Mouse (Mus musculus) layer of hippocampus, postnatal 36 days (tissue): ENCODE results near the gene Mfrp. TPM values are rescaled to one million over a fixed set of nuclear protein-coding genes. Genes with fewer than 3 reads are reported as not detected.

ENCODE experiments used
- DNase-seq, 2 experiments: peaks; one replicate each; pipeline ENCODE4 v3.0.0; 2022
- total RNA-seq, 2 experiments: library from RNA; stranded (reverse); gene quantifications; 2 replicates each; pipeline ENCODE4 v1.2.3; 2021

Gene Mfrp
- total RNA-seq, 2 experiments from 2014 or later: 0.17 to 2.5 TPM

GRCm38 (mm10) chr9:44078955-44079756 lies 22.4 kb upstream of the Mfrp start:
- peak; percentile 72 for DNase-seq

DNA sequence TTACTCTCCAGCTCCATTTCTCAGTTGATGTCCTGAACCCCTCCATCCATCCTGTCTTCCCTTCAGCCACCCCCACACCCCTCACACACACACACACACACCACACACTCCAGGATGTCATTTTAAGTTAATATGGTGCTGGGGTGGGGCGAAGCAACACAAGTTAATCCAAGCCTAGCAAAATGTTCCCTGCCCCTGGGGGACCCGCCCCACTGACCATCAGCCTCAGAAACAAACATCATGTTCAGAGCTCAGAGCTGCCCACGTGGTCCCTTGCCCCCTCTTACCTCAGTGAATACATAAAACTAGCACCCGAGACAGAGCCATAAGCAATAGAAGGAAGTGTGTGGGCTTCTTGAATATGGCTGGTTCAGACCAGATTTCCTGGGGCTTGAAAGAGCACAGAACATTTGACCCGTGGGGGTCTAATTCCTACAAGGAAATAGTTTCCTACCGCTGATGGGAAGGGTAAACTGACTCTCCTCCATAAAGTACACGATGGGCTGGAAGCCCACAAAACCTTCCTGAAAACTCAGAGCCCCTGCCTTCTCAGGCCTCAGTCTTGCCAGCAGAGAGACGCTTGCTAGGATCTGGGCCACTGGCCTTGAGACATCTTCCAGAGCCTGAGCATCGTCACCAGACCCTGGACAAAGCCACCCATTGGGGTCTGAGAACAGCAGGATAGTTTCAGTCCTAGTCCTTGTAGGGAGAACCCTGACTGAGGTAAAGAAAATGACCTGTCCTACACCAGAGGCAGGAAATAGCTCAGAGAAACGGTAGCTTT lies 21.3 kb upstream of the Mfrp start:
- DNase-seq: no peak

- peak in 1 of 2 experiments; percentile 52 for DNase-seq
These were observed 20.6 kb upstream of the Mfrp start for GRCm38 (mm10) chr9:44080953-44081352.

- DNase-seq: no peak
These were observed 19.9 kb upstream of the Mfrp start for GRCm38 (mm10) chr9:44081581-44081980.

DNA sequence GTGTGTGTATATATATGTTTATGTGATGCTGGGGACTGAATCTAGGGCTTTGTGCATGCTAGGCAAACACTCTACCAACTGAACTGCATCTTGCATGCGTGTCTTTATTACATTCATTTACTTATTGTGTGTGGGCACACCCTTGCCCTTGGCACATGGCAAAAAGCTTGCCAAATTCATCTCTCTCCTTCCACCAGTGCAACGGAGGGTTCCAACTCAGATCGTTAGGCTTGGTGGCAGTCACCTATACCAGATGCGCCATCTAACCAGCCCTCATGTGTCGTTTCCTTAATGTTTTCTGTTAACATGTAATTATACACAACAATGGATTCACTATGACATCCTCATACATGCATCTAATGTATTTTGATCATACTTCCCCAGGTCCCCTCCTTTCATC lies 19.3 kb upstream of the Mfrp start:
- DNase-seq: no peak

GRCm38 (mm10) chr9:44083392-44084121 lies 18.0 kb upstream of the Mfrp start:
- DNase-seq: peak in 1 of 2 experiments; percentile 62

DNA sequence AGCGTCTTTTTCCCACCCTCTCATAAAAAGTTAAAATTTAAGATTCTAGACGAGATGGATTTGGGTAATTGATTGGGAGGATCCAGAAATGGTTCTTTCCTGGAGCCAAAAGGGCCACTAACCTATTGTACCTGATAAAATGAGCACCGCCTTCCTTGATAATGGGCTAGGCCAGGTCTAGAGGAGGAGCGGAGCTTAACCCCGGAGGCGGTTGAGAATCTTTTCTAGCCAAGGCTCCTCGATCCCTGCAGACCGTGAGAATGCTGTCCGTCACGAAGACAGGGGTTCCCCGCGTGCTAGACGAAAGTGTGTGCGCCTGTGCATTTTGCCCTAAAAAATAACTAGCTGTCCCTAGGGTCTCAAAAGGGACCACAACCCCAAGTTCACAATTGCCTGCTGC lies 17.3 kb upstream of the Mfrp start:
- no peak for DNase-seq

DNA sequence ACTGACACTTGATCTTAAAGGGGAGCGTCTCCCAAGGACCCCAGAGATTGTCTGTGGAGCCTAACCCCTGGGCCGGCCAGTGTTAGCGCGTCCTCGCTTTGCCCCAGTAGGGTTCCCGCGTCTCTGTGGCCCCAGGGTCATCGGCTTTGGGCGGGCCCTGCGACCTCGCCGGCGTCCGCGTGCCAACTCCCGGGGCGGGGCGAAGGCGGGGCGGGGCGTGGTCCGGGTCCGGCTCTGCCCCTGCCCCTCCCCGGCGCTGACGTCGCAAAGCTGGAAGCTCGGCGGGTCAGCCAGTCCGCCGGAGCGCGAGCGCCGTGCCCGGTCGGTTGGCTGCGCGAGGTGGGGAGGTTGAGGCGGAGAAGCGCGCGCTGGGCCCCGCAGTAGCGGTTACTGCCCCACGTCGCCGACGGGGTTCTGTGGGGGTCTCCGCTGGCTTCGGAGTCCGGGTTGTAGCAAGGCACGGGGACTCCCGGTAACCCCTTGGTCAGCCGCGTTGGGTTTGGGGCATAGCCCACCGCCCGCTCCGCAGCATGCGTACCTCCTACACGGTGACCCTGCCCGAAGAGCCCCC lies 16.8 kb upstream of the Mfrp start:
- peak; percentile 91 to 92 for DNase-seq

GRCm38 (mm10) chr9:44085276-44085675 lies 16.3 kb upstream of the Mfrp start:
- no peak for DNase-seq

- DNase-seq: peak; percentile 76 to 79
These were observed 15.5 kb upstream of the Mfrp start for GRCm38 (mm10) chr9:44085741-44086665.

DNA sequence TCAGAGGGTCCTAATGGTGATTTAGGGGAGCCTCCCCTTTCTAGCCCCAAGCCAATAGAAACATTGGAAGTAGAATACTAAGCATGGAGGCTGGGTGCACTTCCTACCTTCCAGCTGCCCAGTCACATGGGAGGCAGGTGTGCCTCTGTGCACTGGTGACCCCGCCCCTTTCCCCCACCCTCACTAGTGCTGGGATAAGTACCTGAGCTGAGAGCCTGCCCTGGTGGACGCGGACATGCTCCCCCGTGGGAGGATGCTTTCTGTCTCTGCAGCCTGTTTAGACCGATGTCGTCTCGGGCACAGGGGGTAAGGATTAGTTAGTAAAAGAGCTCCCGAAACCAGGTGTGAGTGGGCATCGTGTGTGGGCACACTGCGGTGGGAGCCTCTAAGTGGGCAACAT lies 14.6 kb upstream of the Mfrp start:
- DNase-seq: no peak

DNA sequence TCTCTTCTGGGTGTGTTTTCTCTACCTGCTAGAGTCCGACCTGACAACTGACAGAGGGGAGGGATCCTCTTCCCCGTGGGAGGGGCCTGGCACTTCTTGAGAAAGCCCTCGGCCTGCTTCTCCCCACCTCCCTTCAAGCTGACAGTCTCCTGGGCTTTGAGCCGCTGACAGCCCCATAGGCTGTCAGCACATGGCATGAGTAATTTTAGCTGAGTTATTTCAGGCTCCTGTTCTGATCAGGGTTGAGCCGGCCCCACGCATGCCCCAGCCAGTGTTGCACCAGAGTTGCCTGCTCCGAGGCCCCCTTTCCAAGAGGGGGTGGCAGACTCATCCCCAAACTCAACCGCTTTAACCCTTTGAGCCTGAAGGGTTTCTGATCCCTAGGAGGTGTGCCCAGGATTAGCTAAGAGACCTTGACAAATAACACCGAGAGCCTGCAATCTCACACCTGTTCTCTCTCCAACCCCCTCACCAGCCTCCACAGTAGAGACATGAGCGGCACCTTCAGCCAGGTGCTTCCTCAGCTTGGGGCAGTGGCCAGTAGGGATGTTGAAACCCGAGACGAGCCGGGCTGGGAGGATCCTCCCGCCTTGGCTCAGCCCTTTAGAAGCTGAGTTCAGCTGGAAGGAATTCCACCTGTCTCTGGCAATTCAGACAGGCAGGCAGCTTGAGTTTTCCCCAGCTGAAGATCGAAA lies 13.6 kb upstream of the Mfrp start:
- peak in 1 of 2 experiments; percentile 59 for DNase-seq

DNA sequence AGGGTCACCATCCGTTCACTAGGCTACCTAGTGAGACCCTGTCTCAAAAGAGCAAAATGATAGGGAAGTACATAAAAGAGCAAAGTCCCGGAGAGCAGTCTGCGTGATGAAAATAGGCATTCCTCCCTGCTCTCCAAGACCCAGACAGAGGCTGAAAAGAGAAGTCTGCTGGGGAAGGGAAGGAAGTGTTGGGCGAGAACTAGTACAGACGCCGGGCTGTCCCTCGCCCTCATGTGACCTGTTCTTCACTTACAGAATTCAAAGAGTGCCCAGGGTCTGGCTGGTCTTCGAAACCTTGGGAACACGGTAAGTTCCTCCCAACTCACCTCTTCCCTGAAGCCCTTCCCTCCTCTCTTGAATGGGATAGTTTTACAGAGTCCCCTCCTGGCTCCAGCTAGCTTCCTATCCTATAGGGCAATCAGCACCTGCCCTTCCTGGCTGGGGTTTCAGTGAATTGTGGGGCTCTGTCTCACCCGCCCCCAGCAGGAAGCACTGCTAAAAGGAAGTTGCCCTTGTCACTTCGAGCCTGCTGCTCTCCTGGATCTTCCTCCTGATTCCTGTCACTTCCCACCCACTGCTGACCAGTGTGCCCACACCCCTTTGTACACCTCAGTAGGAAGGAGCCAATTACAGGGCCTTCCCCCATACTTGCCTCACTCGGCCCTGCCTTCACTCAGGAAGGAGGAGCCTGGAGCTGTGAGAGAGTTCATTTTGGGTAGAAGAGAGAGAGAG lies 12.5 kb upstream of the Mfrp start:
- no peak for DNase-seq

DNA sequence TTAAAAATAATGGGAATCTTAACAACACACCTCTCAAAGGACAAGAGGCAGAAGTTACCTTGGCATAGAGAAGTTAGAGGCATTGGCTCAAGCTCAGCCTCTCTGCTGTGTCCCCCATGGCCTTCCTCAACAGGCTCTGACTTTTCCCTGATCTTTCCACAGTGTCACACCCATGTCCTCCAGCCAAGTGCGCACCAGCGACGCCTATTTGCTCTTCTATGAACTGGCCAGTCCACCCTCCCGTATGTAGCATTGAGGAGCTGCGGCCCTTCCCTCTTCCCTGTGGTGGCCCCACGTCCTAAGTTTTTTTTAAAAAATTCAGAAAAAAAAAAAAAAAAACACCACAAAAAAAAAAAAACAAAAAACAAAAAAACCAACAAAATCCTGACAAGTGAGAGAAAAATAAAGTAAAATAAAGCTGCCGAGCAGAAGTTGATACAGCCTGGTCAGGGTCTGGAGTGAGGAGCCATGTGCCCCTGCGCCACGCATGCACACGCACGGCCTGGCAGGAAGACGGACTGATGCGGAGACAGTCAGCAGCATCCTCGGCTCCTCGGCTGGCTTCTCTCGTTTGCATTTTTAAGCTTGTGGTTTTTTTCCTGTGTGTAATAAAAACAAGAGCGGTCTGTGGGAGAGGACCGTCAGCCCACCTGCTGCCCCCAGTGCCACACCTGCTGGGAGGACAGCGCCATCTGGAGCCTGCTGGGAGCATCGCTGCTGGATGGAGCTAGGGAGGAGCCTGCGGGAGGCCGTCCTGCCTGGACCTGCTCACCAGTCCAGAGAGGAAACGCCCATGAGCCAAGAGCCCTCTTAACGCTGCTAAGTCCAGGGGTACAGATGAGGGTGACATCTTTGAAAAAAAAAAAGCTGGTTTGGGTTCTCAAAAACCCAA lies 7.7 kb upstream of the Mfrp start:
- DNase-seq: peak; percentile 79 to 81

GRCm38 (mm10) chr9:44094737-44095136 lies 6.8 kb upstream of the Mfrp start:
- no peak for DNase-seq

DNA sequence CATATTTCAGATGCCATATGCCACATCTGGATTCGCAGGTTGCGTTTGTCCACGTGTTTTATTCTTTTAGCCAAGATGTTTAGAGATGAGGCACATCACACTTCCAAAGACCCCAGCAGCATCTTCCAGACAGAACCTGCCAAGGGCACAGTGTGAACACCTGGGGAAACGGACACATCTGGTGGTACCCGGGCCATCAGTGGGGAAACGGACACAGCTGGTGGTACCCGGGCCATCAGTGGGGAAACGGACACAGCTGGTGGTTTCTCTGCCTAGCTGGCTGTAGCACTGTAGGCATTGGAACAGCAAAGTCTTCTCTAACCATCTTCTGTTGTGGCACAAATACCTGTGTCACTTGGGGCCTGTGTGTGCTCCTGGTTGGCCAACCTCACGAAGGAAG lies 5.7 kb upstream of the Mfrp start:
- no peak for DNase-seq

DNA sequence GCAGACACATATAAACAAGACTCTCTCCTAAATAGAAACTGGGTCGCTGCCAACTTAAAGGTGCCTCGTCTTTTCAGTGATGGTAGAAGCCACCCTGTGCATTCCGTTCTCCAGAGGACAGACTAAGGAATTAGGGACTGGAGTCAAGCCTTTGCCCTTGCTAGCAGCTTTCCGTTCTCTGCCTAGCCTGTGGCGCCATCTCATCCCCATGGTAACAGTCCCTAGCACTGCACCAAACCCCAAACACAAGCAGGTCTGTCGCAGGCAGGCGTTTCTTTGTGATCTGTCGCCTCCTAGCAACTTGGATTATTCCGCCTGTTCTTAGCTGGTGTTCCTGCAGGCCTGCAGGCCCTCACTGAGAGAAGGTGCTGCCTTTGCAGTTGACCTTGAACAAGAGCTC lies 5.0 kb upstream of the Mfrp start:
- DNase-seq: peak; percentile 57 to 70

- DNase-seq: no peak
These were observed 3.4 kb downstream of the Mfrp start for GRCm38 (mm10) chr9:44104881-44105280.

DNA sequence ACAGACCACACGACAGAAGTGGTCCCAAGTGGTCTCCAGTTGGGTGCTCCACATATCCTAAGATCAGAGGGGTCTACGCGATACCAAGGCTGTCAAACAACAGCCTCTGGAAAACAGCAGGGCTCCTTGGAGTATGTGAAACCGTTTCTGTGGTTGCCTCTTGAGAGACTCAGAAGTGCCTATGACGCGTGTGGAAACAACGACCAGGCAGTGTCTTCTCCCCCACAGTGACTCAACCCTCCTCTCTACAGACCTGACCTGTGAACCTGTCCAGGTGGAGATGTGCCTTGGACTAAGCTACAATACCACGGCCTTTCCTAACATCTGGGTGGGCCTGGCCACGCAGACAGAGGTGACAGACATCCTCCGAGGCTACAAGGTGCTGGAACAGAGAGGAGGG lies 4.3 kb downstream of the Mfrp start:
- no peak for DNase-seq
